Mouse (Mus musculus): ENCODE data around the gene Notch3.

GRCm38 (mm10) chr17:32197156-32197555, 30.5 kb upstream of the Notch3 start:
- TF ChIP-seq CTCF (IDR thresholded peaks at IDR 0.05; ENCODE audit: extremely low read depth, insufficient read depth, low read length) (no peak), POLR2A (IDR thresholded peaks at IDR 0.05; ENCODE audit: extremely low read depth, insufficient read depth, low read length) (no peak)

Measured in cortical plate, adult 2 months (tissue).